Mouse (Mus musculus) kidney, adult 2 months (tissue): ENCODE data around the gene Ap2b1.

Source experiments
- CTCF ChIP-seq: fragments of 200-500 bp; conservative IDR thresholded peaks from 2 replicates; pipeline ENCODE4 v1.5.1; 2011; ENCODE audit warnings: low read depth, mild to moderate bottlenecking, control low read depth, low read length, moderate library complexity, mixed read lengths; ENCODE audit not compliant: insufficient read depth, insufficient read length
- POLR2A ChIP-seq: fragments of 200-500 bp; IDR thresholded peaks from one replicate; pipeline ENCODE4 v1.6.1; 2011; ENCODE audit warnings: low read depth, low read length, control low read depth

DNA sequence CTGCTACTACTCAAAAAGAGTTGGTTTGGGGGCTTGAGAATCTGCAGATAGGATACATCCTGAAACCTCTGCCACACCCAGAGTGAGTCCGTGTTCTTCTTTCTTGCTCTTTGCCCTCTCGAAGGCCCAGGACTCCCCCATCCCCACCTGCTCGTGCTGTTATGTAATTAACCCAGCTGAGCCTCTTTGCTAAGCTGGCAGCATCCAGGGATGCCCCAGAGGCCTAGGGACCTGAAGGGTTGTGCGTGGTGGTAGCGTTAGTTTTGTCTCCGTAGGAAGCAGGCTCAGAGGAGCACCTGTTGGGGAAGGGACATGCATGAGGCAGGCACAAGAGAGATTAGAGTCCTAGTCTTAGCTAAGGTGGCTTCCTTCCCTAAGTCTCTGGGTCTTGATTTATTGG is 111.7 kb downstream of the Ap2b1 start:
- TF ChIP-seq POLR2A = no peak
- no peak for TF ChIP-seq CTCF
